Mouse (Mus musculus): ENCODE data around the gene Cramp1l. TPM values are rescaled to one million over a fixed set of nuclear protein-coding genes. Genes with fewer than 3 reads are reported as not detected.

The Cramp1l gene
- polyA plus RNA-seq, 1 experiment from 2014 or later, result 8.1 TPM

DNA sequence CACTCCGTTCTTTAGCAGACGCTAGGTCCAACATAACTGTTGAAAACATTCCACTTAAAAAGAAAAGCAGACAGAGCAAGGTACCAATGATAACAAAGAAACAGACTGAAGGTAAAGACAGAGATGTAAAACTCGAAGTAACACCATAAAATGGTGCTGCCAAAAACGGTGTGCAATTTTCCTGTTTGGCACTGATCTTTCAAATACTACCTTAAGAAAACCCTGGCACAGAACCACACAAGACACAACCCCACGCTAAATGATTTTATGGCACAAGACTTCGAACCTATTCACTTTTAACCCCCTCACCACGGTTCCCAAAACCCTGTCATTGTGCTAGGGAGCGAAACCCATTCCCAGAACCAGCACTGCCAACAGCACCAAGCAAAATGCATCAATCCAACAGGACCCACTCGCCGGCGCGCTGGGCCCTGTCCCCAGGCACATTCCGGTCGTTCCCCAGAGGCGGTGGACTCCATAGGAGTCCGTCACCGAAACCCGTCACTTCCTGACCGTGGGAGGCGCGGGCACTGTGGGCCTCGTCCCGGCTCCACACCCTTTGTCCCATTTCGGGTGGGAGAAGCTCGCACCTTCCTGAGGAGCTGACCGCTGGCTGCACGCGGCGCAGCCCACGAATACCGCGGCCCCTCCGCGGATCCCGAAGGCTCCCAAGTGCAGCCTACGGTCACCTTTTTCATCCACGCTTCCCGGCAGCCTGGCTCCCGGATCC lies 582 bp downstream of the Cramp1l start:
- Histone ChIP-seq H3K9me3 (replicated peaks) (no peaks in the 10 kb centered on the region), H3K36me3 (peaks cover 41% of the 10 kb centered on the region), H3K4me2 (peak overlapping the region; percentile 87), H3K9ac (peak overlapping the region; percentile 98), H3K4me1 (peaks cover 21% of the 10 kb centered on the region), H3K27ac (peak overlapping the region; percentile 90), H3K27me3 (no peaks in the 10 kb centered on the region), H3K4me3 (replicated peaks) (peak overlapping the region; percentile 100)
- under 1% methylated on average over 39 of the region's 39 CpGs for WGBS
- peak; percentile 7 for ATAC-seq (replicated peaks; ENCODE audit: low FRiP score)

DNA sequence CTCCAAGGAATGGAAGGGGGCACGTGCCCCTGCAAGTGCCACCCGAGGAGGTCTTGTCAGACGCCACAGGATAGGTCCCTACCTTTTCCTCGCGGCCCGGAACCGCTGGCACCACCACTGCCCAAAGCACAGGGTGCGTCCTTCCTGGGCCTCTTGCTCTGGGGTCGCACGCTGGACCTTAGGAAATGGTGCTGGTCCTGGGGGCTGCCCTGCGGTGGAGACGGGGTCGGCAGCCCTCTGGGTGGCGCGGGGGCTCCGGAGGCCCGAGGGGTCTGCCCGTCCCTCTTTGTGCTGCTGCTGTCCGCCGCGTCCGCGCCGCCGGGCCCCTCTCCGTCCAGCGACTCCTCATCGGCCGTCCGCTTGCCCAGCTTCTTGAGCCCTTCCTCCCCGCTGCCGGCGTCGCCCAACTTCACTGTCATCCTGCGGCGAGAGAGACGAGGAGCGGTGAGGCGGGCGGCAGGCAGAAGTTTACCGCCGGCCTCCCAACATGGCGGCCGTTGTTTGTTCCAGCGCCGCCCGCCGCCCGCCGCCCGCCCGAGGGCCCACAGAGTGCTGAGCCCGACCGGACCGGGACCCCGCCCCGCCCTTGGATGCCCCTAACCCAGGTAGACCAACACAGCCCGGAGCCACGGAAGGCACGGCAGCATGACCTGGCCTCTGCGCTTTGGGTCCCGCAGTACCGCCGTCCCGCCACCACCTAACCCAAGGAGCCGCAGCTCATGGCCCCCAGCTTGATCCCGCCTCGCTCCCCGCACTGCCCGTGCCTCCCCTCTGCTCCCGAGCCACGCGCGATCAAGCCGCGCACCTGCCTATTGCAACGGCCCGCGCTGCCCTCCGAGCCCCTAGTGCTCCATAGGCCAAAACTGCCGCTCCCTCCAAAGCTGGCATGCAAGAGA lies 1.7 kb downstream of the Cramp1l start:
- no peaks in the 10 kb centered on the region for H3K27me3 ChIP-seq
- H3K27ac ChIP-seq, result peak overlapping the region; percentile 89
- ATAC-seq (replicated peaks; ENCODE audit: low FRiP score), result no peak
- peak overlapping the region; percentile 100 for H3K4me3 ChIP-seq (replicated peaks)
- H3K9ac ChIP-seq, result peak overlapping the region; percentile 98
- H3K4me2 ChIP-seq, result peak overlapping the region; percentile 87
- peaks cover 21% of the 10 kb centered on the region for H3K4me1 ChIP-seq
- peaks cover 41% of the 10 kb centered on the region for H3K36me3 ChIP-seq
- no peaks in the 10 kb centered on the region for H3K9me3 ChIP-seq (replicated peaks)
- under 1% methylated on average over 80 of the region's 81 CpGs for WGBS

DNA sequence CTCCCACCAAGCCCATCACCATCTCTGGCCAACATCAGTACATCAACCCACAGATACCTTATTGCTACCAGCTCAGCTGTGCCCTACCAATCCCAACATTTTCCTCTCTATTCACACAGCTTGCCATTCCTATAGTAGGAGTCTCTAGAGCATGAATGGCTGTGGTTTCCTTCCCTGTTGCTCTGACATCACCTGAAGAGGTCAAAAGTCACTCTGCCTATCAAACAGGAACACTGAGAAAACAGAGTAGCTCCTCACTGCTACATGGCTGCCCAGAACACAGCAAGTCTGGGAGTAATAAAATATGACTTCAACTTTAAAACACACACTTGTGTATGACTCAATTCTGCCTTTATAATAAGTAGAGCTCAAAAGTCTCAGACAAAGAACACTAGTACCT lies 8.1 kb downstream of the Cramp1l start:
- ATAC-seq (replicated peaks; ENCODE audit: low FRiP score), result no peak
- H3K4me2 ChIP-seq, result no peak overlapping the region
- H3K27me3 ChIP-seq, result no peaks in the 10 kb centered on the region
- peaks cover 86% of the 10 kb centered on the region for H3K36me3 ChIP-seq
- H3K4me3 ChIP-seq (replicated peaks), result no peak overlapping the region
- no peak overlapping the region for H3K9ac ChIP-seq
- H3K27ac ChIP-seq, result no peak overlapping the region
- no peaks in the 10 kb centered on the region; the same call in 1 of the 2 replicates for H3K4me1 ChIP-seq
- H3K9me3 ChIP-seq (replicated peaks), result no peaks in the 10 kb centered on the region

DNA sequence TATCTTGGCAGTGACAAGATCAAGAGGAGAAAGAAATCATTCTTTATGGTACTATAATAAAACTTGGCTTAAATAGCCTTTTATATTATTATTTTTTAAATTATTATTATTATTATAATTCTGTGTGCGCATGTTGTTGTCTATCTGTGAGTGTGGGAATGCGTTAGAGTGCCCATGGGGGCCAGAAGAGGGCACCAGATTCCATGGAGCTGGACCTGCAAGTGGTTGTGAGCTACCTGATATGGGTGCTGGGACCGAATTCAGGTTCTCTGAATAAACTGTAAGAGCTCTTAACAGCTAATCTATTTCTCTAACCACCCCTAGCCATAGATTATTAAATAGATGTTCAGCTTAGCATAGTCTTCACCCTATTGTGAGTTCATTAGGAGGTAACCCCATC lies 10.5 kb downstream of the Cramp1l start:
- Histone ChIP-seq H3K4me3 (replicated peaks) (no peak overlapping the region), H3K9me3 (replicated peaks) (no peaks in the 10 kb centered on the region), H3K27ac (no peak overlapping the region), H3K27me3 (no peaks in the 10 kb centered on the region), H3K4me1 (no peaks in the 10 kb centered on the region), H3K4me2 (no peak overlapping the region), H3K9ac (no peak overlapping the region), H3K36me3 (peaks cover 86% of the 10 kb centered on the region)
- 97% methylated on average over 3 of the region's 3 CpGs for WGBS
- ATAC-seq (replicated peaks; ENCODE audit: low FRiP score), result no peak

DNA sequence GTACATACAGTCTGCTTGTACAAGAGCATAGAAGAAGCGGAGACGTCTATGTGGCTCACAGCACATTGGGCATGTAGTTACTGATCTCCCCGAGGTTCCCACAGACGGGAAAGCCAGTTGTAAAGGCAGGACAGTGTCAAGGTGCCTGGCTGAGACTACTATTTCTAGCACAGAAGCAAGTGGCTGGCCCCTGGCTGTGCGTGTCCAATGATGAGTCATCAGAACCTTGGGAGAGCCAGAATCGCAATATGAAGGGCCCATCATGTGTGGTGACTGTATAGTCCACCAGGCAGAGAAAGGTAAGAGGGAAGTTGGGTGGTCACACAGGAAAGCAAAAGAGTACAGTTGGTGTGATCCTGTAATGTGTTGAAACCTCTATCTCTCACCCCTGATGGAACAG lies 20.9 kb downstream of the Cramp1l start:
- 92% methylated on average over 6 of the region's 6 CpGs for WGBS
- H3K36me3 ChIP-seq, result peaks cover 98% of the 10 kb centered on the region

DNA sequence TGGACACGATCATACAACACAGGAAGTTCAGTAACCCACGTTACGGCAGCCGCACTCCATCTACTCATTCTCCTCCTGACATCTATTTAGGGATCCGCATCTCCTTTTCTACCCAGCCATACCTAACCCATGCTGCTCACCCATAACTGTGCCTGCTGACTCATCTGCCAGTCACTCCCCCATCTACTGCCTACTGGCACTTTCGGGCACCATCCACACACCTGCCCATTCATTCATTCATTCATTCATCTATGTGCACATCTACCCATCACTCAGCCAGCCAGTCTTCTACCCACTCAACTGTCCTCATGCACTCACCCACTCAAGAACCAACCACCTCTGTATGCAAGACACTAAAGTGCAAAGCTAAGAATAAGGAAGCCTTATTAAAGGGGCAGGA lies 28.4 kb downstream of the Cramp1l start:
- Histone ChIP-seq H3K27me3 (no peaks in the 10 kb centered on the region), H3K36me3 (peaks cover 96% of the 10 kb centered on the region), H3K9me3 (replicated peaks) (no peaks in the 10 kb centered on the region), H3K27ac (no peak overlapping the region), H3K4me2 (no peak overlapping the region), H3K9ac (no peak overlapping the region), H3K4me3 (replicated peaks) (no peak overlapping the region), H3K4me1 (no peaks in the 10 kb centered on the region)
- no peak for ATAC-seq (replicated peaks; ENCODE audit: low FRiP score)
- WGBS, result 94% methylated on average over 6 of the region's 6 CpGs

More for the DNA sequence above, 20.9 kb downstream of the Cramp1l start:
- Histone ChIP-seq H3K9ac (no peak overlapping the region), H3K4me2 (no peak overlapping the region), H3K27me3 (no peaks in the 10 kb centered on the region), H3K4me3 (replicated peaks) (no peak overlapping the region), H3K9me3 (replicated peaks) (no peaks in the 10 kb centered on the region), H3K4me1 (no peaks in the 10 kb centered on the region), H3K27ac (no peak overlapping the region)
- no peak for ATAC-seq (replicated peaks; ENCODE audit: low FRiP score)

DNA sequence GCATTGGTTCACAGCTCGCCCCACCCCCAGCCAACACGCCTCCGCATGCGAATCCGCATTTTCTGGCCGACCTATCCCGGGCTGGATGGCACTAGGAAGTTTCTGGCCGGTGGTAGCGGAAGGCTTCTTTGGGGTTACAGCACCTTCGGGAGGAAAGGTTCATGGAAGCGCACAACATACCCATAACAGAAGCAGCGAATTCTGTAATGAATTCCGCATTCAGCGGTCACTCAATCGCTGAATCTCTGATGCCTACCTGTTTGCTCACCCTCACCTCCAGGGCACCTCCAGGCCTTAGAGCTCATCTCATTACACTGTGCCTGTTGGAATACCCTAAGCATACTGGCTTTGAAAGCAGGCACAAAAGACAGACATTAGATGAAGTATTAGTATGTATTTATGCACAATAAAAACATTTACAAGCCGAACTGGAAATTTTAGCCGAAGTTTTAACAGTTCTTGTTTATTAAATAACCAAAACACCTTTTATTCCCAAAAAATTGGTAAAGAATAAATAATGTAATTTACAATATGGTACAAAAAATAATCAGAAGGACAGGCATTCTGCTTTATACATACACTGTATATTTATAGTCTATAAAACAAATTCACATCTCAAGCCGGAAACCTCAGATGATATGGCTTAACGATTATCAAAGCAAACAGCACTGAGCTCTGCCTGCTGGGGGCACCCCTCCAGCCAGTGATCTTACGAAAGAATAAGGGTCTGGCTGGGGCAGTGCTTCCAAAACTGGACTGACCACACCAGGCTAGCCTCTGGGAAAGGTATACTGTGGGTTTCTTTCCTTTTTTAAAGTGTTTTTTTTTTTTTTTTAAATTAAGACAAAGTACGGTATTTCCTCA lies 54.5 kb downstream of the Cramp1l start:
- WGBS, result 13% methylated on average over 21 of the region's 21 CpGs
- H3K36me3 ChIP-seq, result peaks cover 59% of the 10 kb centered on the region
- H3K9me3 ChIP-seq (replicated peaks), result no peaks in the 10 kb centered on the region
- peak overlapping the region; percentile 72 for H3K4me2 ChIP-seq
- peak overlapping the region; percentile 98 for H3K4me3 ChIP-seq (replicated peaks)
- peak overlapping the region; percentile 42 for H3K9ac ChIP-seq
- peak overlapping the region; percentile 78 for H3K27ac ChIP-seq
- no peaks in the 10 kb centered on the region for H3K27me3 ChIP-seq
- peak; percentile 46 for ATAC-seq (replicated peaks; ENCODE audit: low FRiP score)
- H3K4me1 ChIP-seq, result peaks cover 12% of the 10 kb centered on the region

DNA sequence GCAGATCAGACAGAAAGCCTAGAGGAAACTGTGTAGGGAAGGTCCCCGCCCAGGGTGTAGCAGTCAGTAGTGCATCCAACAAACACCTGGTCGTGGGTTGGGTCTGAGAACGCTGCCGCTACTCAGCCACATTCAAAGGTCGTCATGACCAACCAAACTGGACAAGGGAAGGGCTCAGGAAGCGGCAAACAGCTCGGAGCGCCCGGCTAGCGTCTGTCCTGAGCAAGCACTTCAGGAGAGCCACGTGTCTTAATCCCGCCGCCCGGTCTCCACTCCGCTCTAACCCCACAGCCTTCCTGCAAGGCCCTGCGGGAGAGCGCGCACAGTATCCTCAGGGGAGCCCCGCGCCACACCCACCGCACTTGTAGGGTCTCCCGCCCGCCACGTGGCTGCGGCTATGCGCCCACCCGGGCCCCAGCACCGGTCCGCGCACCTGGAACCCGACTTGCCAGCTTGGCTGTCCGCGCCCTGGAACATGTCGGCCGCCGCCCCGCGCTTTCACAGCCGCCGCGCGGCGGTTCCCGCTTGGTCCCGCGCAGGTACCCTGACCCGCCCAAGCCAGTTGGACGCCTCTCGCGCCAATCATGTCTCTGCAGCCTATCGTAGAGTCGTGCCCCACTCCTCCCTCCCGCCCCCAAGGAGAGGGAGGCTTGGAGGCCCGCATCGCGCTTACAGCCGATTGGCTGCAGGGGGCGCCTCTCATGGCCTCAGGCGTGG lies 55.3 kb downstream of the Cramp1l start, which contains the start of gene Jpt2:
TSS of gene Jpt2 (minus strand) at position 555 of the 717 bp plus-strand sequence.
- H3K27ac ChIP-seq, result peak within 1 kb of the TSS; percentile 90
- ATAC-seq (replicated peaks; ENCODE audit: low FRiP score), result peak; percentile 100
- under 1% methylated on average over 57 of the region's 59 CpGs for WGBS
- H3K9ac ChIP-seq, result peak within 1 kb of the TSS; percentile 91
- peaks cover 59% of the 10 kb centered on the region for H3K36me3 ChIP-seq
- peaks cover 12% of the 10 kb centered on the region for H3K4me1 ChIP-seq
- peak within 1 kb of the TSS; percentile 98 for H3K4me3 ChIP-seq (replicated peaks)
- no peaks in the 10 kb centered on the region for H3K27me3 ChIP-seq
- peak within 1 kb of the TSS; percentile 72 for H3K4me2 ChIP-seq
- H3K9me3 ChIP-seq (replicated peaks), result no peaks in the 10 kb centered on the region

DNA sequence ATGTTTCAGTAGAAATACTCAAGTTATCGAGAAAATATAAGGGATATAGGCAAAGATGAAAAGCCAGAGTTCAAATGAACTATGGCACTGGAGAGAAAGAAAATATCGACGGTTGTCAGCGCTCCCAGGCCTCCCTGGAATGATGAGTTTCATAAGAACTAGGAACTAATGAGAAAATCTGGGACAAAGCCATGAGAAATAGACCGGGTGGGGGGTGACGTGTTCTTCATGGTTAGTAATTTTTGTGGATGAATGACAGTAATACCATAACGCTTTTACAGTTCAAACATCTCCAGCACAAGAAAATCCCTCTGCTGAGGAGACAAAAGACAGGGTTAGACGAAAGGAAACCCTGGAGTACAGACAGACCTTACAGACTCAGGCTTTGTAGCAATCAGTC lies 56.2 kb downstream of the Cramp1l start:
- H3K27me3 ChIP-seq, result no peaks in the 10 kb centered on the region
- 41% methylated on average over 8 of the region's 8 CpGs for WGBS
- ATAC-seq (replicated peaks; ENCODE audit: low FRiP score), result no peak
- H3K36me3 ChIP-seq, result peaks cover 59% of the 10 kb centered on the region
- H3K4me3 ChIP-seq (replicated peaks), result peak overlapping the region; percentile 98
- H3K9me3 ChIP-seq (replicated peaks), result no peaks in the 10 kb centered on the region
- H3K9ac ChIP-seq, result peak overlapping the region; percentile 91
- peak overlapping the region; percentile 72 for H3K4me2 ChIP-seq
- peak overlapping the region; percentile 90; the same call in 1 of the 2 replicates for H3K27ac ChIP-seq
- H3K4me1 ChIP-seq, result peaks cover 12% of the 10 kb centered on the region

DNA sequence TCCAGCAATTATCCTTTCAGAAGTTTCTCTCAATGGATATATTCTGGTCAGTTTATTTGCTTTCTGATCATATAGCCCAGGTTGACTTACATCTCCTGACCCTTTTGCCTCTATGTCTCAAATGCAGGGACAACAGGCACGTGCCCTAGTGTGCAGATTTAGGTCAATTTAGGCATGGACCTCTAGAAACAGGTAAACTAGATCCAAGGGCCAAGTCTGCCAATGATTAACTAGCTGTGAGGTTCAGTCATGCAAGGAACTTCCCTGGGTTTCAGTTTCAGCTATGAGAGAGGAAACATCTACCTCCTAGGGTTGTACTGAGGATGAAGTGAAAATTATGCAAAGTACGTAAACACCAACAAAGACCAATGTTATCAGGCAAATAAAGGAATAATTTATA lies 62.3 kb downstream of the Cramp1l start:
- H3K9me3 ChIP-seq (replicated peaks), result no peaks in the 10 kb centered on the region
- H3K36me3 ChIP-seq, result peaks cover 87% of the 10 kb centered on the region
- no peak overlapping the region for H3K4me2 ChIP-seq
- H3K4me3 ChIP-seq (replicated peaks), result no peak overlapping the region
- ATAC-seq (replicated peaks; ENCODE audit: low FRiP score), result 0 out of 2 replicates have a peak, but pooled peaks have one; percentile 49
- no peaks in the 10 kb centered on the region for H3K27me3 ChIP-seq
- no peak overlapping the region for H3K9ac ChIP-seq
- 73% methylated on average over 2 of the region's 2 CpGs for WGBS
- H3K4me1 ChIP-seq, result peaks cover 12% of the 10 kb centered on the region; the same call in 1 of the 2 replicates
- H3K27ac ChIP-seq, result peak overlapping the region; percentile 72

DNA sequence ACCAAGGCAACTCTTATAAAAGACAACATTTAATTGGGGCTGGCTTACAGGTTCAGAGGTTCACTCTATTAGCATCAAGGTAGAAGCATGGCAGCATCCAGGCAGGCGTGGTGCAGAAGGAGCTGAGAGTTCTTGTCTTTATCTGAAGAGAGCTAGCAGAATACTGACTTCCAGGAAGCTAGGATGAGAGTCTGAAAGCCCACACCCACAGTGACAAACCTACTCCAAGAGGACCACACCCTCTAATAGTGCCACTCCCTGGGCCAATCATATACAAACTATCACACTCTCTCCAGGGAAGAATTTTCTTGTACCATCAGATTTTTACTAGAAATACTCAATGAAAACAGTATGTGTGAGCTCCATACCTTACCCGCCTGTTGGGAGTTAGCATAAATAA lies 64.9 kb downstream of the Cramp1l start:
- peaks cover 94% of the 10 kb centered on the region for H3K36me3 ChIP-seq
- no peak for ATAC-seq (replicated peaks; ENCODE audit: low FRiP score)

More for the DNA sequence above, 64.9 kb downstream of the Cramp1l start:
- 84% methylated on average over 2 of the region's 2 CpGs for WGBS
- Histone ChIP-seq H3K9me3 (replicated peaks) (no peaks in the 10 kb centered on the region), H3K4me1 (peaks cover 10% of the 10 kb centered on the region; the same call in 1 of the 2 replicates), H3K9ac (no peak overlapping the region), H3K4me2 (no peak overlapping the region), H3K27ac (no peak overlapping the region), H3K4me3 (replicated peaks) (no peak overlapping the region), H3K27me3 (no peaks in the 10 kb centered on the region)
